Mouse (Mus musculus) CH12.LX (cell line): ENCODE data around the gene Stat2.

Source experiments
- CTCF ChIP-seq, 2 experiments: IDR thresholded peaks in 1 of 2; conservative IDR thresholded peaks in 1 of 2; 2 replicates each; pipeline ENCODE4 v1.5.1; 2011 to 2012; ENCODE audit warnings: low read depth in 2 of 2, low read length in 2 of 2, improper control_type of control experiment in 1 of 2, inconsistent platforms in 1 of 2, mild to moderate bottlenecking in 1 of 2, moderate library complexity in 1 of 2
- E2F4 ChIP-seq: IDR thresholded peaks from 2 replicates; pipeline ENCODE4 v1.6.1; 2011; ENCODE audit warnings: low read depth, low read length, improper control_type of control experiment; ENCODE audit not compliant: insufficient replicate concordance
- ELF1 ChIP-seq: IDR thresholded peaks from 2 replicates; pipeline ENCODE4 v1.6.1; 2014; ENCODE audit warnings: low read depth, mild to moderate bottlenecking, inconsistent platforms, low read length, improper control_type of control experiment
- EP300 ChIP-seq: IDR thresholded peaks from 2 replicates; pipeline ENCODE4 v1.6.1; 2011; ENCODE audit warnings: low read length, improper control_type of control experiment
- GABPA ChIP-seq: IDR thresholded peaks from 2 replicates; pipeline ENCODE4 v1.6.1; 2012; ENCODE audit warnings: low read depth, low read length, improper control_type of control experiment, inconsistent platforms; ENCODE audit not compliant: insufficient replicate concordance
- JUN ChIP-seq: IDR thresholded peaks from 2 replicates; pipeline ENCODE4 v1.6.1; 2011; ENCODE audit warnings: low read depth, mild to moderate bottlenecking, low read length, improper control_type of control experiment, moderate library complexity; ENCODE audit not compliant: insufficient read depth
- JUND ChIP-seq: conservative IDR thresholded peaks from 2 replicates; pipeline ENCODE4 v1.6.1; 2011; ENCODE audit warnings: low read depth, low read length, improper control_type of control experiment
- MAX ChIP-seq: IDR thresholded peaks from 2 replicates; pipeline ENCODE4 v1.6.1; 2011; ENCODE audit warnings: low read length, improper control_type of control experiment
- NELFE ChIP-seq: IDR thresholded peaks from 2 replicates; pipeline ENCODE4 v1.6.1; 2011; ENCODE audit warnings: low read depth, low read length, improper control_type of control experiment
- NRF1 ChIP-seq: IDR thresholded peaks from 2 replicates; pipeline ENCODE4 v1.6.1; 2014; ENCODE audit warnings: low read depth, mild to moderate bottlenecking, inconsistent platforms, low read length, improper control_type of control experiment, moderate library complexity
- POLR2A ChIP-seq: IDR thresholded peaks from 2 replicates; pipeline ENCODE4 v1.6.1; 2011; ENCODE audit warnings: low read depth, mild to moderate bottlenecking, improper control_type of control experiment, low read length
- SMC3 ChIP-seq: IDR thresholded peaks from 2 replicates; pipeline ENCODE4 v1.6.1; 2011; ENCODE audit warnings: low read depth, low read length, improper control_type of control experiment
- ZMIZ1 ChIP-seq: IDR thresholded peaks from 2 replicates; pipeline ENCODE4 v1.6.1; 2012; ENCODE audit warnings: low read depth, mild to moderate bottlenecking, inconsistent platforms, low read length, improper control_type of control experiment
- ZNF384 ChIP-seq: IDR thresholded peaks from 2 replicates; pipeline ENCODE4 v1.6.1; 2012; ENCODE audit warnings: low read depth, low read length, improper control_type of control experiment, inconsistent platforms

DNA sequence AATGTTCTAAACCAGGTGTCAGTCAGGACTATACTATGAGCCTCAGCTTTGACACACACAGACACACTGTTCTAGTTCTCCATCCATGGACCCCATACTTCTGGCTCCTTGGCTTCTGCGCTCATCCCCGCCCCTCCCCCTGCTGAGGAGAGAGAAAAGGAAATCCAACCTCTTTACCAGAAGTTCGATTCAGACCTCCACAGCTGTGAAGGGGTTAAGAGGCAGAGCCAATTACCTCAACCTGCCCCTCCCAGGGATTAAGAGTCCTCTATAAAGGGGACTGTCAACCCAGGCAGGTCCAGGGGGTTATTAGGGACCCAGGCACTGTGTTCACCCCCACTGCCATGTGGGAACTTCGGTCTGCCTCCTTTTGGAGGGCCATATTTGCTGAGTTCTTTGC is 44.8 kb upstream of the Stat2 start, which contains the start of gene Mip:
- no peak for TF ChIP-seq POLR2A
- TF ChIP-seq GABPA, result no peak
- no peak for TF ChIP-seq NELFE
- TF ChIP-seq MAX, result no peak
- no peak for TF ChIP-seq JUN
- TF ChIP-seq CTCF (conservative IDR thresholded peaks at IDR 0.05 in 1 of 2, IDR thresholded peaks at IDR 0.05 in 1 of 2; ENCODE audit: low read depth in 2 of 2, low read length in 2 of 2), result no peak
- TF ChIP-seq NRF1, result no peak
- TF ChIP-seq EP300, result no peak
- TF ChIP-seq E2F4, result no peak
- no peak for TF ChIP-seq ZNF384
- TF ChIP-seq ELF1, result no peak
- TF ChIP-seq ZMIZ1, result no peak
- TF ChIP-seq JUND, result no peak
- TF ChIP-seq SMC3, result no peak
